Mouse (Mus musculus) bone marrow macrophage, adult 2 months (primary cell): ENCODE measurements at regions not wholly inside any gene's neighbourhood (a gene's known extent, or its start where the extent isn't known, plus 50 kb on each side); places are given as distances from the start of the nearest gene placed in this dataset.

Source experiments
- CTCF ChIP-seq: IDR thresholded peaks from 2 replicates; pipeline ENCODE4 v1.5.1; 2012; ENCODE audit warnings: low read depth, mild to moderate bottlenecking, low read length, moderate library complexity
- POLR2A ChIP-seq: IDR thresholded peaks from 2 replicates; pipeline ENCODE4 v1.6.1; 2012; ENCODE audit warnings: mild to moderate bottlenecking, low read depth, low read length, borderline replicate concordance

DNA sequence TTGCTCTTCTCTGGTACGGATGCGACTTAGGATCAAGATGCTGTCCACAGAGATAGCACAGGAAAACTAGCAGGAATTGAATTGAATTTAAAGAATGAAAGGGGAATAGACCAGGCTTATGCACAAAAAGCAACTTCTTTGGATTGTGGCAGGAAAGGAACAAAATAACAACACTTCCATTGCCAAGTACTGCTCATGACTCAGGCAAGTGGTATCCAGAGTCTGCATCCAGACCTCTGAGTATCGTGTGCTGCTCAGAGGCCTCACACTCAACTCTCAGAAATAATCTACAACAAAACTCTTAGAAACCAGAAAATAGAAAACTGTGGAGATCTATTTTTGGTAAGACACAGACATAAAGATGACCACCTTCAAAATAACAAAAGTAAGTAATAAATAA lies 176.1 kb upstream of the Egflam start:
- TF ChIP-seq CTCF (no peak), POLR2A (no peak)
